Mouse (Mus musculus): ENCODE measurements at regions not wholly inside any gene's neighbourhood (a gene's known extent, or its start where the extent isn't known, plus 50 kb on each side); places are given as distances from the start of the nearest gene placed in this dataset.

DNA sequence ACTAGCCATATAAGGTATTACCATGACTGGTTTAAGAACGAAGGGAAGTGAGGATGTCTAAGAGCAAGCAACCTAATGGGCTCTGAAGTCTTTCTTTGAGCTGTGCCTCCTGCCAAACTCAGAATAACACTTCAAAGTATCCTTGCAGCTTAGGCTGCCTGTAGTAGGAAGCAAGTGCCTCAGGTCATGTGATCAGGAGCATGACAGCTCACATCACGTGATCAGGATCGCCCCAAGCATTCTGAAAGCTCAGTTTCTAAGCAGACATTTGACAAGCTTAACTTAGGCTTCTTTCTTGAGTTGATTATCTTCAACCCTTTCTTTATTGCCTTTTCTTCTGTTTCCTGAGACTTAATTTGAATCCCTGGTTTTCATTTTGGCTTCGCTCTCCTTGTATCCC is 462.4 kb upstream of the Gcfc2 start:
- TF ChIP-seq POLR2A (IDR thresholded peaks at IDR 0.05; ENCODE audit: borderline replicate concordance, extremely low read depth, low read depth, low read length) (no peak), CTCF (IDR thresholded peaks at IDR 0.05; ENCODE audit: insufficient read depth, low read length) (no peak)

Measured in lung, adult 2 months (tissue).